Mouse (Mus musculus): ENCODE measurements at regions not wholly inside any gene's neighbourhood (a gene's known extent, or its start where the extent isn't known, plus 50 kb on each side); places are given as distances from the start of the nearest gene placed in this dataset.

DNA sequence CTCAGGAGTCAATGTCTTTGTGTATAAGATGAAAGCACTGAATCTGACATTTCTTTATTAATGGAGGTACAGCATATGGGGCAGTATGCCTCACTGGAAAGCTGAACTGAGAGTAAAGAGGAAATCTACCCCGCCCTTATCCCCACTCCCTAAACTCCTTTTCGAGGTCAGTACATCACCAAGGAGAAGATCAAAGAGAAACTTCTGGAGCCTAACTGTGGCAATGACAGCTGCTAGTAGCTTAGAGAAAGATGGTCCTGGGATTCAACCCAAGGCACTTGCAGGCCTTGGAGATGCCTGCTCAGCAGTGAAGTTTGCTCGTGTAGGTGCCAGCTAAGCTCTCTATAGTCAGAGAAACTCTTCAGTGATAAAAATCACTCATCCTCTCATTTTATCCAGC lies 75.8 kb upstream of the Sesn3 start:
- TF ChIP-seq POLR2A (IDR thresholded peaks at IDR 0.05; ENCODE audit: borderline replicate concordance, control insufficient read depth, low read depth, low read length) (no peak), CTCF (IDR thresholded peaks at IDR 0.05; ENCODE audit: control insufficient read depth, insufficient read depth, low read length) (no peak)
- peaks cover 2% of the 10 kb centered on the region; the same call in 1 of the 2 replicates for H3K4me1 ChIP-seq (ENCODE audit: control insufficient read depth, insufficient read depth, low read length)
- no peak overlapping the region for H3K4me3 ChIP-seq (replicated peaks; ENCODE audit: control insufficient read depth, low read depth, low read length)
- WGBS = 73% methylated on average over 3 of the region's 3 CpGs
- H3K27ac ChIP-seq (ENCODE audit: control insufficient read depth, insufficient read depth, low read depth, low read length, poor library complexity) = no peak overlapping the region

DNA sequence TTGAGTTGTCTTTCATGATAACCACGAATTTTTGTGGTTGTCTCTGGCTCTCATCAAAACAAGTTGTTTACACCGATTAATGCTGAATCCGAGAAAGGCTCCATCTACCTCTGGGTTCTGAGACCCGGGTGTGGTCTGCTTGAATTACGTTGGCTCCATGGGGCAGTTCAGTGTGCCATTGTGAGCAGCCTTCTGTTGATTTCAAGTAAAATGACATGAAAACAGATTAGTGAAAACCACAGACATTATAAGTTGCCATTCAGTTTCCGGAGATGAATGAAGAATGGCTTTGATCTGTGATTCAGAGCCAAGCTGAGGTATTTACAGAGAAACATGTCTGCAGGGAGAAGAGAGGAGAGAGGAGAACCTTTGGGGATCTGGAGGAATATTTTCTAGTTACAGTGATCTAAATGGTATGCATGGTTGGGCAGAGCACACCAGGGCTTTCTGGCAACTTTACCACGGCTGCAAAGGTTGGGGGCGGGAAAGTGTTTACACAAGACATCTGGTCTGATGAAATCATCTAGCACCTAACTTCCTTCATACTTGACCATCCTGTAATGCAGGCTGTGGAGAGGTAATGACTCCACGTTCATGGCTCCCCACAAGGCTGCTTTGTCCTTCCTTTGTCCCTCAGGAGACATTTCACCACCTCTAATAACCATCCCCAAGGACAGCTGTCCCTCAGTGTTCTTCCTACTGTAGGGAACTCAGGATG lies 74.7 kb upstream of the Sesn3 start:
- Histone ChIP-seq H3K4me1 (ENCODE audit: control insufficient read depth, insufficient read depth, low read length) (peaks cover 2% of the 10 kb centered on the region; the same call in 1 of the 2 replicates), H3K27ac (ENCODE audit: control insufficient read depth, insufficient read depth, low read depth, low read length, poor library complexity) (no peak overlapping the region), H3K4me3 (replicated peaks; ENCODE audit: control insufficient read depth, low read depth, low read length) (no peak overlapping the region)
- no peak for TF ChIP-seq POLR2A (IDR thresholded peaks at IDR 0.05; ENCODE audit: borderline replicate concordance, control insufficient read depth, low read depth, low read length)
- WGBS = 43% methylated on average over 9 of the region's 9 CpGs

DNA sequence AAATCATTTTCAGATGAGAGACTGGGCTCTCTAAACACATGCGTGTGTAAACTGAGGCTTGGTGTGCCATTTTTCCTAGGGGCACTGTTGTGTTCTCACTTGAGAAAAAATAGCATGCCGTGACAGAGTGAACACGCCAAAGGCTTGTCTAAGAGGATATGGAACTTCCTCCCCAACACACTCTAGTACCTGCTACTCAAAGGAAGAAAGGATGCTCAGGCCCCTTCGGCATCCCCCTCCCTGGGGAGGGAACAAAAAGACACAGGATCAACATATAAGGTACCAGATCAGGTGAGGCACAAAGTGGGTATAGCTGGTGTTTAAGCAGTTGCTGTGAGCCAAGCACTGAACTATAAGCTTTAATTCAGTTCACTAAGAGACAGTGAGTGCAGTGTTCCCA lies 74.0 kb upstream of the Sesn3 start:
- Histone ChIP-seq H3K4me1 (ENCODE audit: control insufficient read depth, insufficient read depth, low read length) (peaks cover 2% of the 10 kb centered on the region; the same call in 1 of the 2 replicates), H3K4me3 (replicated peaks; ENCODE audit: control insufficient read depth, low read depth, low read length) (no peak overlapping the region), H3K27ac (ENCODE audit: control insufficient read depth, insufficient read depth, low read depth, low read length, poor library complexity) (no peak overlapping the region)
- TF ChIP-seq POLR2A (IDR thresholded peaks at IDR 0.05; ENCODE audit: borderline replicate concordance, control insufficient read depth, low read depth, low read length) (no peak), CTCF (IDR thresholded peaks at IDR 0.05; ENCODE audit: control insufficient read depth, insufficient read depth, low read length) (no peak)
- WGBS = 65% methylated on average over 4 of the region's 4 CpGs

DNA sequence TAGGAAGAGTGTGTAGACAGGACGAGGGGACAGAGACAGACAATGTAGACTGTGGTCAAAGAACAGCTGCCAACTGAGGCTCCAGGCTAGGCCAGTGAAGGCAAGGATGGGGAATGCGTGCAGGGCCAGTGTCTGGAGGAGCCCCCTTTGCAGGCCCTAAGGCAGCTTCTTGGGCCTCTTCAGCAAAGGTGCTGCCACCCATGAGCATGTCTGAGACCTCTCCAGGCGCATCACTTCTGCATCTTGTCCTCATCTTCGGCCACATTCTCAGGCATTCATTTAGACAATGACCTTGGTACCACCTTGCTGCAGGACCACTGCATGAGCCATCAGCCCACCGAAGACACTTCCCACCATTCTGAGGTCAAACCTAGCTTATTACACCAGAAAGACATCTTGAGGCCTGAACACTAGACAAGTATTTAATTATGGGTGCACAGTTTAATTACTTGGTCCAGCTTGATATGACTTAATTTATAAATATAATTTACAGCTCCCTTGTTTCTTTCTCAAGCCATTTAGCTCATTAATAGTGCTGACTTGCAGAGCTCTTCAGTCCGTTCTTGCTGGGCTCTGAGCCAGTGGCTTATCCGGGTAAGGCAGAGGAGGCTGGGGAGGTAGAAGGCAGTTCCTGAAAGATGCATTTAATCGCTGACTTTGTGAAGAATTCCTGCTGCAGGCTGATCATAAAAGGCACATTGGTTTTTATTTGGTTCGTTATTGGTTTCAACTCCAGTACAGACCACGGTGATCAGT lies 72.1 kb upstream of the Sesn3 start:
- no peak overlapping the region for H3K4me3 ChIP-seq (replicated peaks; ENCODE audit: control insufficient read depth, low read depth, low read length)
- no peak overlapping the region for H3K27ac ChIP-seq (ENCODE audit: control insufficient read depth, insufficient read depth, low read depth, low read length, poor library complexity)
- WGBS = 70% methylated on average over 10 of the region's 10 CpGs
- no peak for TF ChIP-seq POLR2A (IDR thresholded peaks at IDR 0.05; ENCODE audit: borderline replicate concordance, control insufficient read depth, low read depth, low read length)
- TF ChIP-seq CTCF (IDR thresholded peaks at IDR 0.05; ENCODE audit: control insufficient read depth, insufficient read depth, low read length) = no peak
- peaks cover 4% of the 10 kb centered on the region; the same call in 1 of the 2 replicates for H3K4me1 ChIP-seq (ENCODE audit: control insufficient read depth, insufficient read depth, low read length)

DNA sequence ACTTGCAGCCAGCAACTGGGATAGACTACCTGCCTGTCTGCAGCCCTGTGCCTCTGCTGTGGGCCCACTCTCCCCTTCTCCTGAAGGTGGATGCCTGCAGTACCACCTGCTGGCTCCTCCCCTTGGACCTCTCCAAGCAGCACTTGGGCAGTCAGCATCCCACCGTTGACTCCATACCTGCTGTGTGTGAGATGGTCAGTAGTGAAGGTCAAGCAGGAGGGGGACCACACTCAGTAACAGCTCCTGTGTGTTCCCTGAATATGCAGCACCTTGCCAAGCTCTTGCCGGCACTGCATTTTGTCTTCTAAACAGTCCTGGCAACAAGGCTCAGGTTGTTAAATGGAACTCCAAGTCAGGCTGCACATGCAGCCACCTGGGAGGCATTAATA lies 71.6 kb upstream of the Sesn3 start:
- 90% methylated on average over 2 of the region's 2 CpGs for WGBS
- Histone ChIP-seq H3K4me1 (ENCODE audit: control insufficient read depth, insufficient read depth, low read length) (peaks cover 4% of the 10 kb centered on the region; the same call in 1 of the 2 replicates), H3K4me3 (replicated peaks; ENCODE audit: control insufficient read depth, low read depth, low read length) (no peak overlapping the region), H3K27ac (ENCODE audit: control insufficient read depth, insufficient read depth, low read depth, low read length, poor library complexity) (no peak overlapping the region)
- TF ChIP-seq CTCF (IDR thresholded peaks at IDR 0.05; ENCODE audit: control insufficient read depth, insufficient read depth, low read length) = no peak
- TF ChIP-seq POLR2A (IDR thresholded peaks at IDR 0.05; ENCODE audit: borderline replicate concordance, control insufficient read depth, low read depth, low read length) = no peak

DNA sequence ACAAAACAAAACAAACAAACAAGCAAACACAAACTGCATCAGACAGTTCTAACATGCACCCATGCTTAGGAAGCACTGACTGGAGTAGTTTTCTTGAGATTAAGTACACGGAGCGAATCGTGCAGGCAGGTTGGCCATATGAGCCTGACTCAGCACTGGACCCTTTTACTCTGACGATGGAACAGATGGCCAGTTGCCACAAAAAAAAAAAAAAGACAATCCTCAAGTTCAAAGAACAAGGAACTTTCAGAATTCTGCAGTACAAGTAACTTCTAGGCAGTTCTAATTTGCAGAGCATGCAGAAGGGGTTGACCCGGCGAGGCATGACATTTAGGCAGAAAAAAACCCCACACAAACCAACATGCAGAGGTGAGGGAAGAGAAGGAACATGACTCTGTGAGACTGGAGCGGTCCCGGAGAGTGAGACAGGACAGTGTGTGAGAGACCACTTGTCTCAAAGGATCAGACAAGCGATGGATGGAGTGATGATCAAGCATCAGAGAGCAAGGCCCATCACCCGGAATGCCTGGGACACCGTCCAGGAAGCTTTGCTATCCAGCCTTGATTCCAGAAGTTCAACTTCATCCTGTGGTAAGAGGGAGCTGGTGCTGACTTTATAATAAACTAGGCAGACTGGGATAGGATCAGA lies 71.0 kb upstream of the Sesn3 start:
- Histone ChIP-seq H3K4me1 (ENCODE audit: control insufficient read depth, insufficient read depth, low read length) (peaks cover 4% of the 10 kb centered on the region; the same call in 1 of the 2 replicates), H3K4me3 (replicated peaks; ENCODE audit: control insufficient read depth, low read depth, low read length) (no peak overlapping the region), H3K27ac (ENCODE audit: control insufficient read depth, insufficient read depth, low read depth, low read length, poor library complexity) (no peak overlapping the region)
- 69% methylated on average over 11 of the region's 11 CpGs for WGBS
- TF ChIP-seq POLR2A (IDR thresholded peaks at IDR 0.05; ENCODE audit: borderline replicate concordance, control insufficient read depth, low read depth, low read length) (no peak), CTCF (IDR thresholded peaks at IDR 0.05; ENCODE audit: control insufficient read depth, insufficient read depth, low read length) (no peak)

DNA sequence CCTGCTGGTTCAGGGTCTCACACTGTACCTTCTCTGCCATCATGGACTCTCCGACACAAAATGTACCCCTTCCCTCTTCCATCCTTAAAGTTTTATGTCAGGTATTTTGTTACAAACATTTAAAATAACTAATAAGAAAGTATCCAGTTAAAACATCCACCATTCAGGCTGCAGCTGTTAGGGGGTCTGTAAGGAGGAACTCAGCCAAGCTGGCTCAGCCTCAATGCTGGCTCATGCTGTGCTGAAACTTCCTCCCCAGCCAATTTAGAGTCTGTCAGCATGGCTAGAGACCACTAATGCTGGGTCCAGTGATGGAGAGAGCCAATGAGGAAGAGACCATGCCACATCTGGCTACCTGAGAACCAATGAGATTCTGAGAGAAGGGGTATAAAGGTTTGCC lies 70.0 kb upstream of the Sesn3 start:
- H3K27ac ChIP-seq (ENCODE audit: control insufficient read depth, insufficient read depth, low read depth, low read length, poor library complexity) = no peak overlapping the region
- H3K4me3 ChIP-seq (replicated peaks; ENCODE audit: control insufficient read depth, low read depth, low read length) = no peak overlapping the region
- TF ChIP-seq CTCF (IDR thresholded peaks at IDR 0.05; ENCODE audit: control insufficient read depth, insufficient read depth, low read length) = no peak
- TF ChIP-seq POLR2A (IDR thresholded peaks at IDR 0.05; ENCODE audit: borderline replicate concordance, control insufficient read depth, low read depth, low read length) = no peak
- WGBS = 94% methylated on average over 1 of the region's 1 CpGs
- H3K4me1 ChIP-seq (ENCODE audit: control insufficient read depth, insufficient read depth, low read length) = peaks cover 4% of the 10 kb centered on the region; the same call in 1 of the 2 replicates
